In the genomic region with DNA sequence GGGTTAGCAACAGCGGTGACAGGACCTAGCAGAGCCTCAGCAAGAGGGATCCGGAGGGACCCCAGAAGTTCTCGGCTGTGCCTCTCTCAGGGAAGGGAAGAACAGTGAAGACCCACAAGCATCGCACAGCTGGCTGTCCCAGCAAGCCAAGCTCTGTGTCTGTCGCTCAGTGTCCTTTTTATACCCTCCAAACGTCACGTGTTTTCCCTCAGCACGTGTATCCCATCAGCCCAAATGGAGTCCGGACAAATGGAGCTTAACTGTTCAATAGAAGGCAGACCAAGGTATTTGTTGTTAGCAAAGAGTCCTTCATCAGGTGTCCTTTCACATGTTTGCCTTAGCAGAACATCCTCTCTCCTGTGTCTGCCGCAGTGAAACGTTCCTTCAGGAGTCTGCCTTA, we compare ENCODE assay signal across 24 mouse cellular contexts. TPM values are rescaled to one million over a fixed set of nuclear protein-coding genes. Genes with fewer than 3 reads are reported as not detected.
A peak's percentile ranks its signal among the peaks of the same experiment; 100 is the strongest.
DNase-seq lines count a peak whose midpoint lies in the region; ATAC-seq lines count a peak whose summit lies in the region.
"Had no signal": no experiment of that assay in that cellular context is flagged by ENCODE, and none has a peak within 500 bp of the region (broad histone marks: within the 10 kb centered on the region; RNA-seq: fewer than 3 reads in every experiment).

No protein-coding gene starts in this region.

- H3K4me1 ChIP-seq in midbrain, embryonic 11.5 days (ENCODE audit: control insufficient read depth, insufficient read depth, low read length) = no peaks in the 10 kb centered on the region
- no peaks in the 10 kb centered on the region for H3K4me1 ChIP-seq in midbrain, embryonic 14.5 days (ENCODE audit: control insufficient read depth, insufficient read depth, low read length)
- no peaks in the 10 kb centered on the region; the same call in 1 of the 2 replicates for H3K4me1 ChIP-seq in intestine, embryonic 15.5 days (replicated peaks)

- WGBS in midbrain, embryonic 11.5 days = 89% methylated on average over 11 of the region's 11 CpGs
- WGBS in midbrain, embryonic 14.5 days = 87% methylated on average over 11 of the region's 11 CpGs
- WGBS in intestine, embryonic 15.5 days = 85% methylated on average over 11 of the region's 11 CpGs

- ATAC-seq in midbrain, embryonic 11.5 days (ENCODE audit: low FRiP score) = no peak
- no peak for ATAC-seq in midbrain, embryonic 14.5 days (ENCODE audit: low FRiP score, low TSS enrichment)
- no peak for ATAC-seq in erythroid progenitor cell, adult 5-6 weeks (replicated peaks; ENCODE audit: low FRiP score, poor library complexity, severe bottlenecking)
- ATAC-seq in intestine, embryonic 15.5 days = no peak
- ATAC-seq: activated CD4-positive, CD25-positive, alpha-beta regulatory T cell, adult 4 months; CD4-positive, CD25-positive, alpha-beta regulatory T cell, adult 4 months; Patski had no signal

- no peaks in the 10 kb centered on the region for H3K27me3 ChIP-seq in midbrain, embryonic 11.5 days (ENCODE audit: control insufficient read depth, insufficient read depth, low read length)
- no peaks in the 10 kb centered on the region for H3K27me3 ChIP-seq in midbrain, embryonic 14.5 days (ENCODE audit: control insufficient read depth, insufficient read depth, low read length)
- no peaks in the 10 kb centered on the region for H3K27me3 ChIP-seq in intestine, embryonic 15.5 days (replicated peaks)
- H3K27me3 ChIP-seq: CH12.LX, Patski had no signal

- H3K9ac ChIP-seq in midbrain, embryonic 11.5 days (ENCODE audit: low read length) = no peak overlapping the region
- H3K9ac ChIP-seq in midbrain, embryonic 14.5 days (replicated peaks; ENCODE audit: low read length) = no peak overlapping the region
- H3K9ac ChIP-seq in intestine, embryonic 15.5 days = no peak overlapping the region

- no peak overlapping the region for H3K4me3 ChIP-seq in midbrain, embryonic 11.5 days (ENCODE audit: low read depth, low read length)
- no peak overlapping the region for H3K4me3 ChIP-seq in midbrain, embryonic 14.5 days (replicated peaks; ENCODE audit: low read depth, low read length)
- no peak overlapping the region for H3K4me3 ChIP-seq in intestine, embryonic 15.5 days (replicated peaks)

- H3K27ac ChIP-seq in midbrain, embryonic 11.5 days (ENCODE audit: low read depth, low read length) = no peak overlapping the region
- no peak overlapping the region for H3K27ac ChIP-seq in midbrain, embryonic 14.5 days (replicated peaks; ENCODE audit: low read depth, low read length)
- H3K27ac ChIP-seq in intestine, embryonic 15.5 days = no peak overlapping the region

- H3K36me3 ChIP-seq in midbrain, embryonic 11.5 days (ENCODE audit: control insufficient read depth, insufficient read depth, low read length) = no peaks in the 10 kb centered on the region
- no peaks in the 10 kb centered on the region for H3K36me3 ChIP-seq in midbrain, embryonic 14.5 days (ENCODE audit: control insufficient read depth, insufficient read depth, low read length)
- no peaks in the 10 kb centered on the region for H3K36me3 ChIP-seq in intestine, embryonic 15.5 days

- H3K9me3 ChIP-seq in midbrain, embryonic 11.5 days (ENCODE audit: control insufficient read depth, low read length) = peaks cover 5% of the 10 kb centered on the region; the same call in 1 of the 2 replicates
- 0 out of 2 replicates have a peak, but pooled peaks cover 3% of the 10 kb centered on the region for H3K9me3 ChIP-seq in midbrain, embryonic 14.5 days (ENCODE audit: control insufficient read depth, low read length)
- H3K9me3 ChIP-seq in intestine, embryonic 15.5 days = no peaks in the 10 kb centered on the region

- no peak overlapping the region for H3K4me2 ChIP-seq in midbrain, embryonic 11.5 days
- no peak overlapping the region for H3K4me2 ChIP-seq in midbrain, embryonic 14.5 days (ENCODE audit: low read length)
- no peak overlapping the region for H3K4me2 ChIP-seq in intestine, embryonic 15.5 days (replicated peaks)

- peak; percentile 49 for DNase-seq in midbrain, embryonic 11.5 days (ENCODE audit: low spot score, missing footprints)
- DNase-seq in midbrain, embryonic 14.5 days = no peak
- DNase-seq in ES-CJ7 (ENCODE audit: low read depth, low spot score) (peak; percentile 47), R1 (ENCODE audit: low read depth, low spot score) (peak; percentile 55), ZHBTc4 (ENCODE audit: low read depth, low spot score) (peak; percentile 69)
- DNase-seq in ovary, postnatal 10 days (ENCODE audit: low spot score) = no peak
- DNase-seq: adrenal gland, adult 2 months; adrenal gland, adult 8-10 months; adrenal gland, postnatal 10 days; adrenal gland, postnatal 14 days; adrenal gland, postnatal 25 days; adrenal gland, postnatal 36 days; B cell, adult 2 months; cerebellum, adult 11 months; cerebellum, adult 11-12 months; cerebellum, adult 18-20 months; cerebellum, adult 2 months; cerebellum, adult 8-10 months had no signal

RNA-seq across cellular contexts. Expression of a gene that starts 42.7 kb away (rescaled TPM):
- polyA plus RNA-seq in midbrain, embryonic 11.5 days (2014; fragmentation: Nextera tagmentation; extraction: Ambion mirVana) = not detected in 2 replicates
- 0.33 TPM in 1 of 2 replicates, not detected in the other for polyA plus RNA-seq in midbrain, embryonic 14.5 days (2014; fragmentation: Nextera tagmentation; extraction: Ambion mirVana)
- 10.1 and 12.6 TPM in 2 replicates for total RNA-seq in erythroid progenitor cell, adult 5-6 weeks (2015; ENCODE audit: low replicate concordance)
- total RNA-seq in erythroid progenitor cell, adult 5-6 weeks (2017; ENCODE audit: low replicate concordance) = 18.6 TPM in 1 of 2 replicates, not detected in the other
- 0.55 and 0.56 TPM in 2 replicates for polyA plus RNA-seq in intestine, embryonic 15.5 days (2015; fragmentation: Nextera tagmentation; extraction: Ambion mirVana)
- polyA plus RNA-seq: activated CD4-positive, CD25-positive, alpha-beta regulatory T cell, adult 4 months; CD4-positive, CD25-positive, alpha-beta regulatory T cell, adult 4 months had no signal

RNA-seq across cellular contexts. Expression of a gene that starts 55.5 kb away (rescaled TPM):
- polyA plus RNA-seq in midbrain, embryonic 11.5 days (2014; fragmentation: Nextera tagmentation; extraction: Ambion mirVana) = 4.9 and 5.6 TPM in 2 replicates
- 1.8 TPM in 2 replicates for polyA plus RNA-seq in midbrain, embryonic 14.5 days (2014; fragmentation: Nextera tagmentation; extraction: Ambion mirVana)
- 26.3 and 28.1 TPM in 2 replicates for total RNA-seq in erythroid progenitor cell, adult 5-6 weeks (2015; ENCODE audit: low replicate concordance)
- total RNA-seq in erythroid progenitor cell, adult 5-6 weeks (2017; ENCODE audit: low replicate concordance) = 14.6 and 20.5 TPM in 2 replicates
- polyA plus RNA-seq in intestine, embryonic 15.5 days (2015; fragmentation: Nextera tagmentation; extraction: Ambion mirVana) = 20.3 and 21.7 TPM in 2 replicates
- polyA plus RNA-seq: Patski had no signal

RNA-seq across cellular contexts. Expression of a gene that starts 58.2 kb away (rescaled TPM):
- polyA plus RNA-seq in midbrain, embryonic 11.5 days (2014; fragmentation: Nextera tagmentation; extraction: Ambion mirVana) = 0.39 and 1.1 TPM in 2 replicates
- 1.4 and 1.5 TPM in 2 replicates for polyA plus RNA-seq in midbrain, embryonic 14.5 days (2014; fragmentation: Nextera tagmentation; extraction: Ambion mirVana)
- total RNA-seq in erythroid progenitor cell, adult 5-6 weeks (2015; ENCODE audit: low replicate concordance) = 0.42 and 1.8 TPM in 2 replicates
- total RNA-seq in erythroid progenitor cell, adult 5-6 weeks (2017; ENCODE audit: low replicate concordance) = 0.61 and 2.6 TPM in 2 replicates
- polyA plus RNA-seq in intestine, embryonic 15.5 days (2015; fragmentation: Nextera tagmentation; extraction: Ambion mirVana) = 0.77 and 0.96 TPM in 2 replicates

Comparison
In these comparisons a context has a peak if more than half of its experiments do, and no peak if none do; other contexts are left out.
1. DNase-seq: peak in midbrain, embryonic 11.5 days (single experiment), ES-CJ7 (single experiment), R1 (single experiment) and ZHBTc4 (single experiment); none in midbrain, embryonic 14.5 days (single experiment) and ovary, postnatal 10 days (single experiment).